Mouse (Mus musculus) Muller cell, postnatal 12 days (primary cell): ENCODE results near the gene Coq3.
A peak's percentile ranks its signal among the peaks of the same experiment; 100 is the strongest.

ENCODE experiments used
- DNase-seq: peaks from one replicate; pipeline ENCODE4 v3.0.0-alpha.2; 2015; ENCODE audit errors: inconsistent ontology term

The Coq3 gene

GRCm38 (mm10) chr4:21879565-21880220 lies at the start of gene Coq3:
Coq3 (plus strand) TSS chr4:21879673.
- peak; percentile 89 for DNase-seq

- no peak for DNase-seq
These were observed 46.6 kb upstream of the Coq3 start for GRCm38 (mm10) chr4:21832844-21833243.

- peak; percentile 95 for DNase-seq
These were observed 31.8 kb upstream of the Coq3 start, which contains the start of gene Pnisr for GRCm38 (mm10) chr4:21847481-21848286. Pnisr (plus strand) TSS chr4:21847583.

DNA sequence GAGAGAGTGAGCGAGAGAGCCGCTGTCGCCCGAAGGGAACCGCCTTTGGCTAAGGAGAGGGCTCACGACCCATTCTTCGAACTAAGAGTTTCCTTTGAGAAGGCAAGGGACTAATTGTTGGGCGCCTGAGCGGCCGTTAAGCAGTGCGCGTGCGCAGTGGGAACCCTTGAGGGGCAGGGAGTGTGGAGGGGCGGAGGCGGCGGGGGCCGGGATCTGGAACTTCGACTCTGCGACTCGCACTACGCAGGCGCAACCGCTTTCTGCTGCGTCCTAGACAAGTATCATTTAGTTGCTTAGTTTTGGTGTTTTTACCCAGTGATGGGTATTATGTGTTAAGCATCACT lies 31.2 kb upstream of the Coq3 start:
- peak; percentile 92 for DNase-seq

GRCm38 (mm10) chr4:21857481-21857880 lies 22.0 kb upstream of the Coq3 start:
- peak; percentile 84 for DNase-seq

- DNase-seq, result no peak
These were observed 14.2 kb upstream of the Coq3 start for GRCm38 (mm10) chr4:21865226-21865625.

GRCm38 (mm10) chr4:21878776-21879175 lies 697 bp upstream of the Coq3 start:
- DNase-seq, result no peak

GRCm38 (mm10) chr4:21882806-21883205 lies 3.3 kb downstream of the Coq3 start:
- DNase-seq, result no peak

- DNase-seq, result no peak
These were observed 6.4 kb downstream of the Coq3 start for GRCm38 (mm10) chr4:21885831-21886230.

- DNase-seq, result peak; percentile 69
These were observed 51.7 kb downstream of the Coq3 start, which contains the start of gene Faxc for GRCm38 (mm10) chr4:21930971-21931771. Faxc (plus strand) TSS chr4:21931329.

DNA sequence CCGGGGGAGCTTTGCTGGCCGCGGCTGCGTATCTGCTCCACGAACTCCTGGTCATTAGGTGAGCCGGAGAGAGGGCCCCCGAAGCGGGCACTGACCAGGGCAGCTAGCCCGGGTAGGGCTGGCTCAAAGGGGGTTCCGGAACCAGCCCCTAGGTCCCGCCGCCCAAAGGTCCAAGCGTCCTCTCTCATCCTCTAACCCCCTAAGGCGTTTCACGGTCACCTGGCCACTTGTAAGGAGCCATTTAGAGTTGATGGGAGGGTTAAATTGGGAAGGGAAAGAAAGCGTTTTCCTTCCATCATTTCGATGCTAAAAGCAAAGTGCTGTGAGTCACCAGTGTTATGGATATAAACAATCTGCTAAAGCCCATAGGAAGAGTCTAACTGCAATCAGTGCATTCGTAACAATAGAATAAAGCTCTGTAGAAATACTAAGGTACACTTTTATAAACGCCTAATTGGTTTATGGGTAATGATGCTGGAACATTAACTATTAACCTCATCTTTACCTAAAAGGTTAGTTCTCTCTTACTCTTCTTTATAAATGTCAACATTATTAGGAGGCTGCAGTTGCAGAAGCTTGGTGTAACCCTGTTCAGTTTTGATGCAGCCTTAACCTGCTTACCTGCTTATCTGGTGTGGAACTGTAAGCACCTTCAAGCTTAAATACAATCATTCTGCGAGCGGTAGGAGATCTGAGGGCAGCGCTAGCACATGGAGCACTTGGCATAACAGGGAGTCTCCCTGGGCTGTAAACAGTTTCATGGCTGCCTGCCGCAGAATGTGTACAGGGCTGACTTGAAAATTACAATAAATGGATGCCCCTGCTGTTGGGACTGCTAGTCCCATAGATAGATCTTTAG lies 52.5 kb downstream of the Coq3 start:
- DNase-seq, result no peak

- no peak for DNase-seq
These were observed 55.9 kb downstream of the Coq3 start for GRCm38 (mm10) chr4:21935378-21935777.

DNA sequence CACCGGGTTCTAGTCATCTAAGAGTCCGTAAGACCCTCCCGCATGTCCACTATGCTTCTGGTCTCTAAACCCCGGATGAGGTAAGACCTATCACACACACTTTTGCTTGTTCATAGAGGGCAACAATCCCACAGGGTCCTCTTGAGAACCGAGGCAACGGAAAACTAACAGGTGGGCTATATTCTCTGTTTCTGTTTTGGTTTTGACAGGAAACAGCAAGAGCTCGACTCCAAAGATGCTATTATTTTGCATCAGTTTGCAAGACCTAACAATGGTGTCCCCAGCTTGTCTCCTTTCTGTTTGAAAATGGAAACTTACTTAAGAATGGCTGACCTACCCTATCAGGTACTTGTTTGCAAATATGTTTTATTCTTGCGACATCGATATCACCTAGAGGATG lies 57.0 kb downstream of the Coq3 start:
- DNase-seq, result no peak

DNA sequence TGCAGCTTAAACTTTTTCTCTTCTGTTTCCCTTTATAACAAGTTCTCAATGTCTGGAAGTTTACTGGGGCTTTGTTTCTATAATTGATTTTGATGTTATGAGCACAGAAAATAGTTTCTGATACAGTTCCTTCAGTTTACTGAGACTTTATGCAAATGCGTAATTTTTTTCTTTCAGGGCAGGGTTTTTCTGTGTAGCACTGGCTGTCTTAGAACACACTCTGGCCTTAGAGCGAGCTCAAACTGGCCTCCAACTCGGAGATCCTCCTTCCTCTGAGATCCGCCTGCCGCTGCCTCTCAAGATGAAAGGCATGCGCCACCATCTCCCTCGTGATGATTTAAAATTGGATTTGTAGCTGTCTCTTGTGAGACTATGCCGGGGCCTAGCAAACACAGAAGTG lies 58.4 kb downstream of the Coq3 start:
- no peak for DNase-seq

- no peak for DNase-seq
These were observed 65.2 kb downstream of the Coq3 start for GRCm38 (mm10) chr4:21944672-21945071.

- no peak for DNase-seq
These were observed 72.0 kb downstream of the Coq3 start for GRCm38 (mm10) chr4:21951444-21951843.

- no peak for DNase-seq
These were observed 72.8 kb downstream of the Coq3 start for GRCm38 (mm10) chr4:21952255-21952654.

- peak; percentile 31 for DNase-seq
These were observed 78.3 kb downstream of the Coq3 start for GRCm38 (mm10) chr4:21957570-21958321.
